In genomic region chr5:107687592-107688498, GRCm38 (mm10) we compare ENCODE assay signal across 8 mouse cellular contexts. TPM values are rescaled to one million over a fixed set of nuclear protein-coding genes. Genes with fewer than 3 reads are reported as not detected.
A peak's percentile ranks its signal among the peaks of the same experiment; 100 is the strongest.
DNase-seq lines count a peak whose midpoint lies in the region; ATAC-seq and TF ChIP-seq lines count a peak whose summit lies in the region.

No protein-coding gene starts in this region.

- no peak overlapping the region for H3K27ac ChIP-seq in cerebellum, adult 2 months (ENCODE audit: insufficient read depth, low read length)
- peak overlapping the region; percentile 35 for H3K27ac ChIP-seq in forebrain, postnatal 0 days (ENCODE audit: low read depth, low read length)
- H3K27ac ChIP-seq in lung, embryonic 15.5 days: peak overlapping the region; percentile 56
- peak overlapping the region; percentile 68 for H3K27ac ChIP-seq in thymus, adult 2 months (ENCODE audit: control insufficient read depth, insufficient read depth, low read length)

- peak overlapping the region; percentile 57 for H3K4me3 ChIP-seq in cerebellum, adult 2 months (replicated peaks; ENCODE audit: insufficient read depth, low read depth, low read length)
- peak overlapping the region; percentile 52 for H3K4me3 ChIP-seq in forebrain, postnatal 0 days (ENCODE audit: low read depth, low read length)
- peak overlapping the region; percentile 50 for H3K4me3 ChIP-seq in lung, embryonic 15.5 days
- peak overlapping the region; percentile 70 for H3K4me3 ChIP-seq in thymus, adult 2 months (ENCODE audit: control insufficient read depth, insufficient read depth, low read length)

- TF ChIP-seq POLR2A in cerebellum, adult 2 months (IDR thresholded peaks at IDR 0.05; ENCODE audit: borderline replicate concordance, insufficient read depth, low read length): no peak
- peak; percentile 78 for TF ChIP-seq POLR2A in thymus, adult 2 months (IDR thresholded peaks at IDR 0.05; ENCODE audit: control insufficient read depth, extremely low read depth, insufficient read depth, low read length, poor library complexity)

- no peak for TF ChIP-seq CTCF in cerebellum, adult 2 months (IDR thresholded peaks at IDR 0.05; ENCODE audit: borderline replicate concordance, insufficient read depth, low read depth, low read length)
- TF ChIP-seq CTCF in forebrain, postnatal 0 days (IDR thresholded peaks at IDR 0.05; ENCODE audit: low read depth): no peak
- 0 out of 2 replicates have a peak, but pooled peaks have one; percentile 21 for TF ChIP-seq CTCF in thymus, adult 2 months (IDR thresholded peaks at IDR 0.05; ENCODE audit: borderline replicate concordance, control insufficient read depth, extremely low read depth, insufficient read depth, low read length, poor library complexity)

- H3K4me2 ChIP-seq in forebrain, postnatal 0 days (ENCODE audit: low read depth): peak overlapping the region; percentile 77
- peak overlapping the region; percentile 82 for H3K4me2 ChIP-seq in lung, embryonic 15.5 days

- WGBS in cerebellum, adult 2 months: 11% methylated on average over 46 of the region's 46 CpGs
- 13% methylated on average over 45 of the region's 46 CpGs for WGBS in forebrain, postnatal 0 days
- WGBS in lung, embryonic 15.5 days: 12% methylated on average over 46 of the region's 46 CpGs
- 6% methylated on average over 46 of the region's 46 CpGs for WGBS in thymus, adult 2 months

- peak overlapping the region; percentile 59 for H3K9ac ChIP-seq in forebrain, postnatal 0 days
- H3K9ac ChIP-seq in lung, embryonic 15.5 days: peak overlapping the region; percentile 11

- H3K36me3 ChIP-seq in forebrain, postnatal 0 days (ENCODE audit: insufficient read depth): no peaks in the 10 kb centered on the region
- H3K36me3 ChIP-seq in lung, embryonic 15.5 days: no peaks in the 10 kb centered on the region
- no peaks in the 10 kb centered on the region for H3K36me3 ChIP-seq in thymus, adult 2 months (ENCODE audit: control insufficient read depth, insufficient read depth, low read length)

- intact Hi-C loops in heart, postnatal 36 days (cut with DNase I): no loop called here

- no peaks in the 10 kb centered on the region for H3K9me3 ChIP-seq in forebrain, postnatal 0 days (ENCODE audit: low read length)
- H3K9me3 ChIP-seq in lung, embryonic 15.5 days: no peaks in the 10 kb centered on the region

- DNase-seq in MN1 (ENCODE audit: low spot score): peak; percentile 85
- DNase-seq in cerebellum, adult 2 months: peak; percentile 52 to 54
- peak; percentile 87 for DNase-seq in forebrain, postnatal 0 days
- DNase-seq in heart, postnatal 36 days: peak; percentile 50 to 56
- peak; percentile 21 to 62 for DNase-seq in layer of hippocampus, adult 8-10 months (ENCODE audit: low spot score in 2 of 2)
- peak; percentile 48 for DNase-seq in ovary, adult 18-20 months (ENCODE audit: low spot score)
- peak; percentile 79 for DNase-seq in thymus, adult 2 months

- no peaks in the 10 kb centered on the region for H3K27me3 ChIP-seq in cerebellum, adult 2 months (ENCODE audit: control insufficient read depth, insufficient read depth, low read length)
- H3K27me3 ChIP-seq in forebrain, postnatal 0 days (ENCODE audit: insufficient read depth, low read length): 0 out of 2 replicates have a peak, but pooled peaks cover 5% of the 10 kb centered on the region
- no peaks in the 10 kb centered on the region; the same call in 1 of the 2 replicates for H3K27me3 ChIP-seq in lung, embryonic 15.5 days
- no peaks in the 10 kb centered on the region for H3K27me3 ChIP-seq in thymus, adult 2 months (ENCODE audit: control insufficient read depth, insufficient read depth, low read length)

- no peaks in the 10 kb centered on the region for H3K4me1 ChIP-seq in cerebellum, adult 2 months (ENCODE audit: control insufficient read depth, insufficient read depth, low read length)
- no peaks in the 10 kb centered on the region for H3K4me1 ChIP-seq in forebrain, postnatal 0 days (ENCODE audit: insufficient read depth)
- H3K4me1 ChIP-seq in lung, embryonic 15.5 days: peaks cover 9% of the 10 kb centered on the region
- H3K4me1 ChIP-seq in thymus, adult 2 months (replicated peaks; ENCODE audit: control insufficient read depth, insufficient read depth, low read length): peaks cover 16% of the 10 kb centered on the region

- ATAC-seq in forebrain, postnatal 0 days: peak; percentile 95
- ATAC-seq in lung, embryonic 15.5 days (ENCODE audit: borderline replicate concordance, extremely low read depth, low FRiP score, low TSS enrichment): peak; percentile 92

RNA-seq across cellular contexts. Expression of gene Gfi1, which starts 38.0 kb away (rescaled TPM):
- not detected in 2 replicates for polyA plus RNA-seq in cerebellum, adult 2 months (2012; rRNA removed)
- total RNA-seq in forebrain, postnatal 0 days (2014; rRNA removed): not detected in 2 replicates
- polyA plus RNA-seq in forebrain, postnatal 0 days (2015; fragmentation: Nextera tagmentation; extraction: Ambion mirVana): not detected in 2 replicates
- not detected for total RNA-seq in heart, postnatal 36 days (2021)
- total RNA-seq in layer of hippocampus, adult 8-10 months (2022): not detected
- 0.23 and 0.86 TPM in 2 replicates for polyA plus RNA-seq in lung, embryonic 15.5 days (2015; fragmentation: Nextera tagmentation; extraction: Ambion mirVana)
- polyA plus RNA-seq in thymus, adult 2 months (2012; rRNA removed): 191 and 219 TPM in 2 replicates

Comparison
In these comparisons a context has a peak if more than half of its experiments do, and no peak if none do; other contexts are left out.
1. RNA of gene Gfi1, which starts 38.0 kb away (polyA plus RNA-seq): 191 to 219 TPM in thymus, adult 2 months; 0.23 to 0.86 TPM in lung, embryonic 15.5 days, not detected in forebrain, postnatal 0 days and not detected in cerebellum, adult 2 months; every median in the first group is over 100 times any median in the second.
2. Peak in every context shown above with its lines, with median percentiles within 50 percentile points of each other: DNase-seq and H3K4me3 ChIP-seq.